Mouse (Mus musculus): Measurements from ENCODE around the gene Cmip.

DNA sequence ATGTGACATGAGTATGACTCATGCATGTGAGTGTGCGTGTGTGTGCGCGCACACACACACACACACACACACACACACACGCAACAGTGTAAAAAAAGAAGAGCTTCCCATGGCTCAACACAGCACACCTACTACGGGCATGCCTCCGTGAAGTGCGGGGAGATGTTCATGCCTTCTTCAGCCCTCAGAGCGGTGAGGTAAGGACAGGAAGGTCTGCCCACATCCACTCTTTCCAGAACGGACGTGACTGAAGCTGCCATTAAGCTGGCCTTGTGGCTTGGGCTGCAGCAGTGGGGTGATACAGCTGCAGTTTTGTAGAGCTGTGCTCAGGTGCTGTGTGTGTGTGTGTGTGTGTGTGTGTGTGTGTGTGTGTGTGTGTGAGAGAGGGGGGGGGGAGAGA is 63.8 kb downstream of the Cmip start:
- TF ChIP-seq CTCF (IDR thresholded peaks at IDR 0.05; ENCODE audit: insufficient read depth, low read length) (no peak), POLR2A (IDR thresholded peaks at IDR 0.05; ENCODE audit: borderline replicate concordance, extremely low read depth, low read depth, low read length) (no peak)
